Mouse (Mus musculus) intestine, embryonic 16.5 days (tissue): ENCODE results near the gene Ppp1r14d. TPM values are rescaled to one million over a fixed set of nuclear protein-coding genes. Genes with fewer than 3 reads are reported as not detected.

Experiments
- ATAC-seq: fragments of 200-750 bp; cut with Nextera tagmentation; 2 replicates; pipeline ENCODE4 v1.8.0; 2017; ENCODE audit warnings: moderate TSS enrichment, moderate library complexity
- H3K27ac ChIP-seq: fragments of 300-500 bp; sonication (generic); 2 replicates; pipeline ENCODE4 v1.5.1; 2014; ENCODE audit warnings: mild to moderate bottlenecking, low read length
- H3K27me3 ChIP-seq: fragments of 300-500 bp; sonication (generic); replicated peaks from 2 replicates; pipeline ENCODE4 v1.6.1; 2014; ENCODE audit warnings: low read length, control low read depth, mixed read lengths; ENCODE audit not compliant: control insufficient read depth, insufficient read depth
- H3K36me3 ChIP-seq: fragments of 300-500 bp; sonication (generic); 2 replicates; pipeline ENCODE4 v1.6.1; 2014; ENCODE audit warnings: low read length, control low read depth; ENCODE audit not compliant: control insufficient read depth, insufficient read depth
- H3K4me1 ChIP-seq: fragments of 300-500 bp; sonication (generic); 2 replicates; pipeline ENCODE4 v1.6.1; 2014; ENCODE audit warnings: low read length, control low read depth, mixed read lengths; ENCODE audit not compliant: control insufficient read depth, insufficient read depth
- H3K4me2 ChIP-seq: fragments of 300-500 bp; sonication (generic); 2 replicates; pipeline ENCODE4 v1.6.1; 2014; ENCODE audit warnings: low read depth, low read length, control low read depth
- H3K4me3 ChIP-seq: fragments of 300-500 bp; sonication (generic); 2 replicates; pipeline ENCODE4 v1.5.1; 2014; ENCODE audit warnings: mild to moderate bottlenecking, low read length
- H3K9ac ChIP-seq: fragments of 300-500 bp; sonication (generic); 2 replicates; pipeline ENCODE4 v1.6.1; 2014; ENCODE audit warnings: low read depth, low read length
- H3K9me3 ChIP-seq: fragments of 300-500 bp; sonication (generic); 2 replicates; pipeline ENCODE4 v1.6.1; 2016; ENCODE audit warnings: low read length, control low read depth; ENCODE audit not compliant: control insufficient read depth
- WGBS: fragments of 180-500 bp; shearing (Covaris S2); extraction: QIAGEN DNeasy Blood & Tissue Kit; methylation state at CpG from one replicate; pipeline ENCODE4 v1.1.7; 2014; 5-methylcytosine and 5-hydroxymethylcytosine counted together
- polyA plus RNA-seq: library from polyadenylated mRNA; unstranded; fragments of >200 nt; fragmentation: Nextera tagmentation; extraction: Ambion mirVana; gene quantifications from 2 replicates; pipeline ENCODE4 v1.2.1, GENCODE M21; 2015

Ppp1r14d gene
- polyA plus RNA-seq, 1 experiment from 2014 or later = 30.1 TPM

- Histone ChIP-seq H3K27ac (peak overlapping the region; percentile 14; the same call in 1 of the 2 replicates), H3K36me3 (no peaks in the 10 kb centered on the region), H3K9me3 (no peaks in the 10 kb centered on the region), H3K9ac (no peak overlapping the region), H3K27me3 (no peaks in the 10 kb centered on the region), H3K4me2 (no peak overlapping the region), H3K4me1 (peaks cover 14% of the 10 kb centered on the region), H3K4me3 (no peak overlapping the region)
- no peak for ATAC-seq
- WGBS = 75% methylated on average over 4 of the region's 4 CpGs
These were observed 25.7 kb downstream of the Ppp1r14d start for GRCm38 (mm10) chr2:119203871-119204460.

GRCm38 (mm10) chr2:119202914-119203453 lies 26.7 kb downstream of the Ppp1r14d start:
- no peak overlapping the region for H3K4me2 ChIP-seq
- H3K36me3 ChIP-seq = no peaks in the 10 kb centered on the region
- peaks cover 14% of the 10 kb centered on the region for H3K4me1 ChIP-seq
- no peak overlapping the region for H3K4me3 ChIP-seq
- H3K9ac ChIP-seq = no peak overlapping the region
- peak overlapping the region; percentile 10; the same call in 1 of the 2 replicates for H3K27ac ChIP-seq
- peak; percentile 79 for ATAC-seq
- no peaks in the 10 kb centered on the region for H3K27me3 ChIP-seq
- 24% methylated on average over 5 of the region's 5 CpGs for WGBS
- H3K9me3 ChIP-seq = no peaks in the 10 kb centered on the region

- Histone ChIP-seq H3K4me3 (no peak overlapping the region), H3K4me2 (no peak overlapping the region), H3K9me3 (no peaks in the 10 kb centered on the region), H3K27me3 (no peaks in the 10 kb centered on the region), H3K9ac (no peak overlapping the region), H3K4me1 (peaks cover 13% of the 10 kb centered on the region), H3K27ac (no peak overlapping the region), H3K36me3 (no peaks in the 10 kb centered on the region)
- 67% methylated on average over 3 of the region's 3 CpGs for WGBS
- ATAC-seq = no peak
These were observed 30.8 kb downstream of the Ppp1r14d start for GRCm38 (mm10) chr2:119198934-119199333.

GRCm38 (mm10) chr2:119198049-119198448 lies 31.7 kb downstream of the Ppp1r14d start:
- Histone ChIP-seq H3K9me3 (no peaks in the 10 kb centered on the region), H3K27ac (no peak overlapping the region), H3K36me3 (no peaks in the 10 kb centered on the region), H3K27me3 (no peaks in the 10 kb centered on the region), H3K4me2 (no peak overlapping the region), H3K9ac (no peak overlapping the region), H3K4me3 (no peak overlapping the region), H3K4me1 (peaks cover 8% of the 10 kb centered on the region; the same call in 1 of the 2 replicates)
- ATAC-seq = no peak
- WGBS = 24% methylated on average over 1 of the region's 1 CpGs

- H3K9me3 ChIP-seq = no peaks in the 10 kb centered on the region
- no peaks in the 10 kb centered on the region for H3K36me3 ChIP-seq
- no peak overlapping the region for H3K4me2 ChIP-seq
- no peak for ATAC-seq
- H3K4me1 ChIP-seq = 0 out of 2 replicates have a peak, but pooled peaks cover 6% of the 10 kb centered on the region
- H3K27me3 ChIP-seq = no peaks in the 10 kb centered on the region
- no peak overlapping the region for H3K4me3 ChIP-seq
- H3K9ac ChIP-seq = no peak overlapping the region
- WGBS = 76% methylated on average over 1 of the region's 1 CpGs
- no peak overlapping the region for H3K27ac ChIP-seq
These were observed 32.2 kb downstream of the Ppp1r14d start for GRCm38 (mm10) chr2:119197493-119197892.

GRCm38 (mm10) chr2:119196316-119197108 lies 33.2 kb downstream of the Ppp1r14d start:
- H3K27me3 ChIP-seq = no peaks in the 10 kb centered on the region
- no peak for ATAC-seq

GRCm38 (mm10) chr2:119194140-119194539 lies 35.6 kb downstream of the Ppp1r14d start:
- no peak overlapping the region for H3K27ac ChIP-seq

More at GRCm38 (mm10) chr2:119196316-119197108, 33.2 kb downstream of the Ppp1r14d start:
- Histone ChIP-seq H3K4me2 (no peak overlapping the region), H3K36me3 (no peaks in the 10 kb centered on the region), H3K27ac (no peak overlapping the region), H3K4me1 (0 out of 2 replicates have a peak, but pooled peaks cover 6% of the 10 kb centered on the region), H3K9ac (no peak overlapping the region), H3K4me3 (no peak overlapping the region), H3K9me3 (no peaks in the 10 kb centered on the region)
- WGBS = 49% methylated on average over 4 of the region's 4 CpGs

GRCm38 (mm10) chr2:119190969-119191368 lies 38.7 kb downstream of the Ppp1r14d start:
- no peak overlapping the region for H3K9ac ChIP-seq
- peaks cover 7% of the 10 kb centered on the region; the same call in 1 of the 2 replicates for H3K4me1 ChIP-seq
- H3K27ac ChIP-seq = no peak overlapping the region
- no peak overlapping the region for H3K4me3 ChIP-seq
- 75% methylated on average over 5 of the region's 5 CpGs for WGBS
- no peak for ATAC-seq
- H3K27me3 ChIP-seq = no peaks in the 10 kb centered on the region
- H3K4me2 ChIP-seq = no peak overlapping the region
- H3K36me3 ChIP-seq = no peaks in the 10 kb centered on the region
- no peaks in the 10 kb centered on the region for H3K9me3 ChIP-seq

More at GRCm38 (mm10) chr2:119194140-119194539, 35.6 kb downstream of the Ppp1r14d start:
- H3K27me3 ChIP-seq = no peaks in the 10 kb centered on the region
- no peak overlapping the region for H3K4me2 ChIP-seq
- no peaks in the 10 kb centered on the region for H3K36me3 ChIP-seq
- ATAC-seq = no peak
- H3K9ac ChIP-seq = no peak overlapping the region
- H3K9me3 ChIP-seq = no peaks in the 10 kb centered on the region
- 81% methylated on average over 5 of the region's 5 CpGs for WGBS
- H3K4me3 ChIP-seq = no peak overlapping the region
- H3K4me1 ChIP-seq = peaks cover 8% of the 10 kb centered on the region; the same call in 1 of the 2 replicates

GRCm38 (mm10) chr2:119189029-119189710 lies 40.5 kb downstream of the Ppp1r14d start:
- Histone ChIP-seq H3K27ac (no peak overlapping the region), H3K9ac (no peak overlapping the region; the same call in 1 of the 2 replicates), H3K9me3 (no peaks in the 10 kb centered on the region), H3K4me3 (peak overlapping the region; percentile 37), H3K27me3 (no peaks in the 10 kb centered on the region), H3K4me2 (peak overlapping the region; percentile 60), H3K36me3 (0 out of 2 replicates have a peak, but pooled peaks cover 2% of the 10 kb centered on the region), H3K4me1 (peaks cover 7% of the 10 kb centered on the region; the same call in 1 of the 2 replicates)
- 9% methylated on average over 15 of the region's 15 CpGs for WGBS
- ATAC-seq = peak; percentile 87
